Mouse (Mus musculus) kidney, adult 2 months (tissue): ENCODE results near the gene A430078G23Rik.

ENCODE experiments used
- CTCF ChIP-seq: fragments of 200-500 bp; conservative IDR thresholded peaks from 2 replicates; pipeline ENCODE4 v1.5.1; 2011; ENCODE audit warnings: low read depth, mild to moderate bottlenecking, control low read depth, low read length, moderate library complexity, mixed read lengths; ENCODE audit not compliant: insufficient read depth, insufficient read length
- POLR2A ChIP-seq: fragments of 200-500 bp; IDR thresholded peaks from one replicate; pipeline ENCODE4 v1.6.1; 2011; ENCODE audit warnings: low read depth, low read length, control low read depth

- TF ChIP-seq CTCF = no peak
- no peak for TF ChIP-seq POLR2A
Observed at GRCm38 (mm10) chr8:3354443-3354812, 1.2 kb downstream of the A430078G23Rik start.
